ENCODE assay signal across 25 mouse cellular contexts in genomic region chr4:21722752-21723334, GRCm38 (mm10). TPM values are rescaled to one million over a fixed set of nuclear protein-coding genes. Genes with fewer than 3 reads are reported as not detected.
DNase-seq lines count a peak whose midpoint lies in the region; ATAC-seq and TF ChIP-seq lines count a peak whose summit lies in the region.
"Had no signal": no experiment of that assay in that cellular context is flagged by ENCODE, and none has a peak within 500 bp of the region (broad histone marks: within the 10 kb centered on the region; RNA-seq: fewer than 3 reads in every experiment).

No protein-coding gene starts in this region.

- H3K4me2 ChIP-seq in hindbrain, embryonic 11.5 days (replicated peaks; ENCODE audit: low read depth, low read length), result no peak overlapping the region
- no peak overlapping the region for H3K4me2 ChIP-seq in hindbrain, postnatal 0 days (ENCODE audit: low read depth, low read length)
- H3K4me2 ChIP-seq: embryonic facial prominence, embryonic 12.5 days; heart, embryonic 12.5 days; liver, embryonic 11.5 days had no signal

- ATAC-seq in hindbrain, embryonic 11.5 days (ENCODE audit: low FRiP score), result peak; percentile 53
- no peak for ATAC-seq in hindbrain, postnatal 0 days
- ATAC-seq: Patski had no signal

- H3K27me3 ChIP-seq in hindbrain, embryonic 11.5 days (ENCODE audit: control insufficient read depth, insufficient read depth, low read length), result no peaks in the 10 kb centered on the region
- no peaks in the 10 kb centered on the region for H3K27me3 ChIP-seq in hindbrain, postnatal 0 days (ENCODE audit: insufficient read depth, low read length)
- H3K27me3 ChIP-seq: embryonic facial prominence, embryonic 12.5 days had no signal

- no peak overlapping the region for H3K9ac ChIP-seq in hindbrain, embryonic 11.5 days (ENCODE audit: low read depth, low read length)
- H3K9ac ChIP-seq in hindbrain, postnatal 0 days (replicated peaks; ENCODE audit: low read length), result no peak overlapping the region
- H3K9ac ChIP-seq: embryonic facial prominence, embryonic 12.5 days; heart, embryonic 12.5 days had no signal

- DNase-seq in hindbrain, embryonic 11.5 days (ENCODE audit: low spot score), result peak; percentile 43
- DNase-seq in hindbrain, postnatal 0 days (ENCODE audit: low spot score), result no peak
- DNase-seq in 3134 (ENCODE audit: extremely low read depth, insufficient read length, low spot score) (peak; percentile 61), 416B (ENCODE audit: low read depth) (peak; percentile 76), ZHBTc4 (ENCODE audit: low read depth, low spot score) (peak; percentile 96)
- no peak for DNase-seq in frontal cortex, adult 2 months (ENCODE audit: extremely low spot score in 1 of 2, low spot score in 1 of 2)
- no peak for DNase-seq in heart, postnatal 4 days
- DNase-seq: adrenal gland, adult 2 months; cerebellum, postnatal 14 days; lung, adult 2 months; lung, postnatal 4 days; thymus, postnatal 25 days had no signal

- no peak for TF ChIP-seq CTCF in hindbrain, postnatal 0 days (IDR thresholded peaks at IDR 0.05; ENCODE audit: low read depth)

- no peaks in the 10 kb centered on the region for H3K9me3 ChIP-seq in hindbrain, embryonic 11.5 days (ENCODE audit: control insufficient read depth, low read length)
- H3K9me3 ChIP-seq in hindbrain, postnatal 0 days (ENCODE audit: low read length), result no peaks in the 10 kb centered on the region
- H3K9me3 ChIP-seq: embryonic facial prominence, embryonic 12.5 days; heart, embryonic 12.5 days; limb, embryonic 10.5 days had no signal

- no peak overlapping the region for H3K27ac ChIP-seq in hindbrain, embryonic 11.5 days (ENCODE audit: low read depth, low read length)
- no peak overlapping the region for H3K27ac ChIP-seq in hindbrain, postnatal 0 days
- H3K27ac ChIP-seq: embryonic facial prominence, embryonic 12.5 days; limb, embryonic 10.5 days had no signal

- no peak overlapping the region for H3K4me3 ChIP-seq in hindbrain, embryonic 11.5 days (ENCODE audit: low read depth, low read length)
- no peak overlapping the region for H3K4me3 ChIP-seq in hindbrain, postnatal 0 days (ENCODE audit: low read length)
- H3K4me3 ChIP-seq: embryonic facial prominence, embryonic 12.5 days; heart, embryonic 12.5 days; limb, embryonic 10.5 days had no signal

- WGBS in hindbrain, embryonic 11.5 days, result 40% methylated on average over 7 of the region's 7 CpGs
- 31% methylated on average over 7 of the region's 7 CpGs for WGBS in hindbrain, postnatal 0 days

- H3K4me1 ChIP-seq in hindbrain, embryonic 11.5 days (replicated peaks; ENCODE audit: control insufficient read depth, insufficient read depth, low read length), result no peaks in the 10 kb centered on the region
- H3K4me1 ChIP-seq in hindbrain, postnatal 0 days (ENCODE audit: insufficient read depth, low read length), result no peaks in the 10 kb centered on the region
- H3K4me1 ChIP-seq: embryonic facial prominence, embryonic 12.5 days; heart, embryonic 12.5 days; limb, embryonic 10.5 days had no signal

- no peaks in the 10 kb centered on the region for H3K36me3 ChIP-seq in hindbrain, embryonic 11.5 days (ENCODE audit: control insufficient read depth, insufficient read depth, low read length)
- H3K36me3 ChIP-seq in hindbrain, postnatal 0 days (ENCODE audit: insufficient read depth, low read length), result no peaks in the 10 kb centered on the region
- H3K36me3 ChIP-seq: embryonic facial prominence, embryonic 12.5 days; heart, embryonic 12.5 days; limb, embryonic 10.5 days had no signal

RNA-seq across cellular contexts. Expression of gene Ccnc, which starts 4.7 kb away (rescaled TPM):
- 86.3 and 90.6 TPM in 2 replicates for polyA plus RNA-seq in hindbrain, embryonic 11.5 days (2014; fragmentation: Nextera tagmentation; extraction: Ambion mirVana)
- 28.0 and 29.4 TPM in 2 replicates for total RNA-seq in hindbrain, postnatal 0 days (2014; rRNA removed)
- polyA plus RNA-seq in hindbrain, postnatal 0 days (2015; fragmentation: Nextera tagmentation; extraction: Ambion mirVana), result 60.7 and 67.2 TPM in 2 replicates
- 25.2 and 27.9 TPM in 2 replicates for polyA plus RNA-seq in frontal cortex, adult 2 months (2012; rRNA removed)
- total RNA-seq in heart, postnatal 4 days (2021), result 10 to 100 TPM; 17.5 to 18.5 TPM

RNA-seq across cellular contexts. Expression of gene Prdm13, which starts 37.1 kb away (rescaled TPM):
- 8.1 and 8.2 TPM in 2 replicates for polyA plus RNA-seq in hindbrain, embryonic 11.5 days (2014; fragmentation: Nextera tagmentation; extraction: Ambion mirVana)
- 12.4 and 14.5 TPM in 2 replicates for total RNA-seq in hindbrain, postnatal 0 days (2014; rRNA removed)
- 1.3 and 1.5 TPM in 2 replicates for polyA plus RNA-seq in hindbrain, postnatal 0 days (2015; fragmentation: Nextera tagmentation; extraction: Ambion mirVana)
- not detected in 2 replicates for polyA plus RNA-seq in frontal cortex, adult 2 months (2012; rRNA removed)
- not detected for total RNA-seq in heart, postnatal 4 days (2021)
- total RNA-seq: adrenal gland, adult 2 months; gastrocnemius, adult 18-20 months; heart, postnatal 25 days; layer of hippocampus, adult 18-20 months; monocyte, adult 5-6 weeks had no signal
- polyA plus RNA-seq: gonadal fat pad, adult 2 months; heart, embryonic 12.5 days; intestine, embryonic 14.5 days; kidney, embryonic 14.5 days; limb, embryonic 10.5 days; lung, adult 2 months; Patski; testis, adult 2 months had no signal

RNA-seq across cellular contexts. Expression of gene Usp45, which starts 44.1 kb away (rescaled TPM):
- polyA plus RNA-seq in hindbrain, embryonic 11.5 days (2014; fragmentation: Nextera tagmentation; extraction: Ambion mirVana), result 14.3 and 17.4 TPM in 2 replicates
- 8.3 and 8.5 TPM in 2 replicates for total RNA-seq in hindbrain, postnatal 0 days (2014; rRNA removed)
- polyA plus RNA-seq in hindbrain, postnatal 0 days (2015; fragmentation: Nextera tagmentation; extraction: Ambion mirVana), result 4.2 and 4.9 TPM in 2 replicates
- 17.8 and 22.0 TPM in 2 replicates for polyA plus RNA-seq in frontal cortex, adult 2 months (2012; rRNA removed)
- total RNA-seq in heart, postnatal 4 days (2021), result 10 to 100 TPM; 12.8 to 13.6 TPM

RNA-seq across cellular contexts. Expression of gene Tstd3, which starts 44.2 kb away (rescaled TPM):
- polyA plus RNA-seq in hindbrain, embryonic 11.5 days (2014; fragmentation: Nextera tagmentation; extraction: Ambion mirVana), result 29.3 and 32.0 TPM in 2 replicates
- total RNA-seq in hindbrain, postnatal 0 days (2014; rRNA removed), result 11.4 and 16.7 TPM in 2 replicates
- polyA plus RNA-seq in hindbrain, postnatal 0 days (2015; fragmentation: Nextera tagmentation; extraction: Ambion mirVana), result 24.8 and 26.1 TPM in 2 replicates
- 16.6 and 17.4 TPM in 2 replicates for polyA plus RNA-seq in frontal cortex, adult 2 months (2012; rRNA removed)
- total RNA-seq in heart, postnatal 4 days (2021), result 10 to 100 TPM; 10.9 to 13.0 TPM

Comparison
In these comparisons a context has a peak if more than half of its experiments do, and no peak if none do; other contexts are left out.
1. DNase-seq: peak in hindbrain, embryonic 11.5 days (single experiment), 3134 (single experiment), 416B (single experiment) and ZHBTc4 (single experiment); none in hindbrain, postnatal 0 days (single experiment), frontal cortex, adult 2 months (0 of 2) and heart, postnatal 4 days (single experiment).